Comparison of ENCODE assay signal across 8 mouse cellular contexts in genomic region chr13:62684608-62685286, GRCm38 (mm10).
DNase-seq lines count a peak whose midpoint lies in the region; ATAC-seq and TF ChIP-seq lines count a peak whose summit lies in the region.
"Not testable (repeated sequence)": the region's sequence is repeated elsewhere in the genome, so short reads cannot be mapped to it uniquely, and the experiment has no call there.

No protein-coding gene starts in this region.

- peak overlapping the region; percentile 44 to 73 (median 54) for H3K4me3 ChIP-seq in CH12.LX (replicated peaks in 1 of 3; ENCODE audit: low read depth in 2 of 3, low read length in 2 of 3, poor library complexity in 1 of 3)
- H3K4me3 ChIP-seq in forebrain, embryonic 13.5 days: peak overlapping the region; percentile 48
- peak overlapping the region; percentile 55 for H3K4me3 ChIP-seq in heart, postnatal 0 days (ENCODE audit: low read depth, low read length)
- peak overlapping the region; percentile 61 for H3K4me3 ChIP-seq in liver, embryonic 12.5 days
- H3K4me3 ChIP-seq in myocyte: peak overlapping the region; percentile 38
- peak overlapping the region; percentile 33 for H3K4me3 ChIP-seq in stomach, embryonic 14.5 days (ENCODE audit: low read depth, low read length)

- H3K27me3 ChIP-seq in CH12.LX (replicated peaks); forebrain, embryonic 13.5 days; heart, postnatal 0 days (ENCODE audit: control insufficient read depth, insufficient read depth, low read length); liver, embryonic 12.5 days (replicated peaks); myocyte (ENCODE audit: control insufficient read depth, insufficient read depth, insufficient read length); stomach, embryonic 14.5 days (ENCODE audit: control insufficient read depth, insufficient read depth, low read length): not testable (repeated sequence)

- TF ChIP-seq CTCF in CH12.LX (conservative IDR thresholded peaks at IDR 0.05 in 1 of 2, IDR thresholded peaks at IDR 0.05 in 1 of 2; ENCODE audit: low read depth in 2 of 2, low read length in 2 of 2); heart, postnatal 0 days (IDR thresholded peaks at IDR 0.05; ENCODE audit: low read depth): not testable (repeated sequence)

- peak; percentile 99 for ATAC-seq in cerebellum, adult (ENCODE audit: insufficient number of reproducible peaks, low FRiP score, low TSS enrichment)
- ATAC-seq in forebrain, embryonic 13.5 days: peak; percentile 100
- ATAC-seq in heart, postnatal 0 days (ENCODE audit: insufficient read depth, low read depth): peak; percentile 94
- peak; percentile 100 for ATAC-seq in liver, embryonic 12.5 days
- ATAC-seq in stomach, embryonic 14.5 days (ENCODE audit: insufficient number of reproducible peaks, insufficient read depth, low FRiP score, low read depth): peak; percentile 99

- H3K4me1 ChIP-seq in CH12.LX (ENCODE audit: control insufficient read depth in 1 of 2, insufficient read depth in 2 of 2); forebrain, embryonic 13.5 days; heart, postnatal 0 days (ENCODE audit: control insufficient read depth, insufficient read depth); liver, embryonic 12.5 days; stomach, embryonic 14.5 days (ENCODE audit: control insufficient read depth, insufficient read depth, low read length): not testable (repeated sequence)

- TF ChIP-seq EP300 in CH12.LX (IDR thresholded peaks at IDR 0.05; ENCODE audit: low read length); heart, postnatal 0 days (IDR thresholded peaks at IDR 0.05; ENCODE audit: low read depth): not testable (repeated sequence)

- H3K4me2 ChIP-seq in CH12.LX (ENCODE audit: insufficient read depth, low read depth, poor library complexity, severe bottlenecking): peak overlapping the region; percentile 91; the same call in 1 of the 2 replicates
- peak overlapping the region; percentile 58 for H3K4me2 ChIP-seq in forebrain, embryonic 13.5 days
- peak overlapping the region; percentile 62 for H3K4me2 ChIP-seq in heart, postnatal 0 days (ENCODE audit: low read depth, low read length)
- H3K4me2 ChIP-seq in liver, embryonic 12.5 days: peak overlapping the region; percentile 71
- peak overlapping the region; percentile 87 for H3K4me2 ChIP-seq in myocyte (ENCODE audit: low read depth)
- peak overlapping the region; percentile 40 for H3K4me2 ChIP-seq in stomach, embryonic 14.5 days (replicated peaks; ENCODE audit: low read depth, low read length)

- not testable (repeated sequence) for H3K79me2 ChIP-seq in CH12.LX (replicated peaks; ENCODE audit: control insufficient read depth, extremely low read depth, insufficient read depth, poor library complexity, severe bottlenecking); myocyte (ENCODE audit: control insufficient read depth, insufficient read depth)

- not testable (repeated sequence) for TF ChIP-seq RAD21 in CH12.LX (IDR thresholded peaks at IDR 0.05; ENCODE audit: low read depth, low read length)

- peak; percentile 52 for TF ChIP-seq POLR2A in CH12.LX (IDR thresholded peaks at IDR 0.05; ENCODE audit: low read depth, low read length)
- TF ChIP-seq POLR2A in myocyte (IDR thresholded peaks at IDR 0.05; ENCODE audit: insufficient read length, low read depth): not testable (repeated sequence)

- in situ Hi-C loops in CH12.LX (cut with MboI; ENCODE audit: low pct_ligation_motif_present, low pct_unique_long_range_greater_than_20kb, low sequenced_read_pairs): not testable (repeated sequence)

- peak overlapping the region; percentile 70 for H3K9ac ChIP-seq in CH12.LX (ENCODE audit: insufficient read depth, low read depth)
- H3K9ac ChIP-seq in forebrain, embryonic 13.5 days: peak overlapping the region; percentile 71
- H3K9ac ChIP-seq in heart, postnatal 0 days (replicated peaks; ENCODE audit: low read depth, low read length): not testable (repeated sequence)
- peak overlapping the region; percentile 50; the same call in 1 of the 2 replicates for H3K9ac ChIP-seq in liver, embryonic 12.5 days
- H3K9ac ChIP-seq in stomach, embryonic 14.5 days (replicated peaks; ENCODE audit: low read depth, low read length): peak overlapping the region; percentile 14; the same call in 1 of the 2 replicates

- WGBS in forebrain, embryonic 13.5 days: under 1% methylated on average over 17 of the region's 20 CpGs
- 3% methylated on average over 15 of the region's 20 CpGs for WGBS in heart, postnatal 0 days
- WGBS in liver, embryonic 12.5 days (ENCODE audit: insufficient replicate concordance): 2% methylated on average over 20 of the region's 20 CpGs
- WGBS in stomach, embryonic 14.5 days: under 1% methylated on average over 16 of the region's 20 CpGs

- peak; percentile 67 for DNase-seq in CH12.LX (ENCODE audit: extremely low read depth)
- peak; percentile 6 for DNase-seq in heart, postnatal 0 days (ENCODE audit: low spot score)
- DNase-seq in kidney, postnatal 25 days: peak; percentile 38 to 50

- H3K9me3 ChIP-seq in CH12.LX (replicated peaks; ENCODE audit: low read length); heart, postnatal 0 days (replicated peaks; ENCODE audit: control insufficient read depth, low read length); liver, embryonic 12.5 days (replicated peaks); stomach, embryonic 14.5 days (ENCODE audit: control insufficient read depth, low read depth, low read length): not testable (repeated sequence)
- peaks cover 13% of the 10 kb centered on the region; the same call in 1 of the 2 replicates for H3K9me3 ChIP-seq in forebrain, embryonic 13.5 days (replicated peaks)

- dilution Hi-C loops in CH12.LX (cut with MboI; ENCODE audit: extremely low pct_ligation_motif_present, extremely low pct_unique_long_range_greater_than_20kb, low sequenced_read_pairs): not testable (repeated sequence)

- H3ac ChIP-seq in myocyte (ENCODE audit: control insufficient read depth, insufficient read length): not testable (repeated sequence)

- H3K27ac ChIP-seq in CH12.LX (ENCODE audit: insufficient read depth, low read depth): peak overlapping the region; percentile 51; the same call in 1 of the 2 replicates
- peak overlapping the region; percentile 36; the same call in 1 of the 2 replicates for H3K27ac ChIP-seq in forebrain, embryonic 13.5 days
- peak overlapping the region; percentile 59 for H3K27ac ChIP-seq in heart, postnatal 0 days (ENCODE audit: low read depth)
- 0 out of 2 replicates have a peak overlapping the region, but pooled peaks have one; percentile 36 for H3K27ac ChIP-seq in liver, embryonic 12.5 days
- H3K27ac ChIP-seq in stomach, embryonic 14.5 days (ENCODE audit: low read length): not testable (repeated sequence)

- not testable (repeated sequence) for H3K36me3 ChIP-seq in CH12.LX (replicated peaks in 1 of 2; ENCODE audit: control insufficient read depth in 1 of 2, insufficient read depth in 1 of 2, low read length in 1 of 2); heart, postnatal 0 days (replicated peaks; ENCODE audit: control insufficient read depth, insufficient read depth, low read length); liver, embryonic 12.5 days; myocyte (ENCODE audit: control insufficient read depth, insufficient read depth); stomach, embryonic 14.5 days (ENCODE audit: control insufficient read depth, insufficient read depth, low read length)
- H3K36me3 ChIP-seq in forebrain, embryonic 13.5 days (ENCODE audit: poor library complexity, severe bottlenecking): peaks cover 14% of the 10 kb centered on the region; the same call in 1 of the 2 replicates

TF ChIP-seq in CH12.LX, 34 proteins besides CTCF, POLR2A, EP300 and RAD21:
- peak; percentile 44 for TF ChIP-seq HCFC1 (IDR thresholded peaks at IDR 0.05; ENCODE audit: low read depth, low read length)
- 0 out of 2 replicates have a peak, but pooled peaks have one; percentile 43 for TF ChIP-seq MYC (IDR thresholded peaks at IDR 0.05; ENCODE audit: low read depth, low read length)
- TF ChIP-seq TBP (conservative IDR thresholded peaks at IDR 0.05; ENCODE audit: low read depth, low read length): 0 out of 2 replicates have a peak, but pooled peaks have one; percentile 40
- 0 out of 2 replicates have a peak, but pooled peaks have one; percentile 24 for TF ChIP-seq SIN3A (IDR thresholded peaks at IDR 0.05; ENCODE audit: low read length)
- TF ChIP-seq CHD2 (IDR thresholded peaks at IDR 0.05; ENCODE audit: low read length): peak; percentile 46; the same call in 1 of the 2 replicates
- peak; percentile 45; the same call in 1 of the 2 replicates for TF ChIP-seq ELF1 (IDR thresholded peaks at IDR 0.05; ENCODE audit: low read depth, low read length)

Comparison
In these comparisons a context has a peak if more than half of its experiments do, and no peak if none do; other contexts are left out.
1. DNase-seq: peak in every context shown above with its lines; median percentile 67 in CH12.LX; 44 in kidney, postnatal 25 days; 6 in heart, postnatal 0 days.
2. H3K4me2 ChIP-seq: peak in every context shown above with its lines; median percentile 91 in CH12.LX; 87 in myocyte; 71 in liver, embryonic 12.5 days; 62 in heart, postnatal 0 days; 58 in forebrain, embryonic 13.5 days; 40 in stomach, embryonic 14.5 days.